Mouse (Mus musculus) small intestine, adult 2 months (tissue): Measurements from ENCODE around the gene Pabpn1l.
"Not testable (repeated sequence)": the region's sequence is repeated elsewhere in the genome, so short reads cannot be mapped to it uniquely, and the experiment has no call there.

Source experiments
- CTCF ChIP-seq: fragments of 200-500 bp; IDR thresholded peaks from 2 replicates; pipeline ENCODE4 v1.5.1; 2012; ENCODE audit warnings: low read depth, mild to moderate bottlenecking, control low read depth, inconsistent platforms, low read length, moderate library complexity, mixed read lengths; ENCODE audit not compliant: insufficient replicate concordance, insufficient read length; ENCODE audit errors: extremely low read depth
- POLR2A ChIP-seq: fragments of 200-500 bp; IDR thresholded peaks from 2 replicates; pipeline ENCODE4 v1.6.1; 2012; ENCODE audit warnings: low read depth, mild to moderate bottlenecking, control low read depth, inconsistent platforms, low read length, moderate library complexity

GRCm38 (mm10) chr8:122632134-122632533, 9.6 kb upstream of the Pabpn1l start:
- not testable (repeated sequence) for TF ChIP-seq POLR2A, CTCF
